Mouse (Mus musculus) liver, adult 2 months (tissue): ENCODE measurements around the gene Aurkb. TPM values are rescaled to one million over a fixed set of nuclear protein-coding genes. Genes with fewer than 3 reads are reported as not detected.

Experiments
- DNase-seq: peaks from one replicate; pipeline ENCODE4 v3.0.0-alpha.2; 2011; ENCODE audit warnings: low read depth, low spot score; ENCODE audit errors: extremely low read depth
- H3K27ac ChIP-seq: fragments of 200-500 bp; replicated peaks from 2 replicates; pipeline ENCODE4 v1.5.1; 2012; ENCODE audit warnings: low read depth, mild to moderate bottlenecking, control low read depth, inconsistent platforms, low read length; ENCODE audit not compliant: insufficient read depth
- H3K27me3 ChIP-seq: fragments of 200-500 bp; 2 replicates; pipeline ENCODE4 v1.6.1; 2012; ENCODE audit warnings: mild to moderate bottlenecking, moderate library complexity, low read length, inconsistent platforms; ENCODE audit not compliant: control insufficient read depth, insufficient read depth
- H3K36me3 ChIP-seq: fragments of 200-500 bp; 2 replicates; pipeline ENCODE4 v1.6.1; 2012; ENCODE audit warnings: low read length, inconsistent platforms; ENCODE audit not compliant: control insufficient read depth, insufficient read depth
- H3K4me1 ChIP-seq: fragments of 200-500 bp; 2 replicates; pipeline ENCODE4 v1.6.1; 2011; ENCODE audit warnings: low read length; ENCODE audit not compliant: control insufficient read depth, insufficient read depth
- H3K4me3 ChIP-seq: fragments of 200-500 bp; 2 replicates; pipeline ENCODE4 v1.5.1; 2011; ENCODE audit warnings: low read depth, mild to moderate bottlenecking, control low read depth, low read length, moderate library complexity; ENCODE audit not compliant: insufficient read depth
- H3K79me2 ChIP-seq: fragments of 200-500 bp; 2 replicates; pipeline ENCODE4 v1.6.1; 2012; ENCODE audit warnings: inconsistent platforms, mild to moderate bottlenecking, low read length, moderate library complexity; ENCODE audit not compliant: control insufficient read depth, insufficient read depth
- H3K9ac ChIP-seq: fragments of 200-500 bp; 2 replicates; pipeline ENCODE4 v1.6.1; 2012; ENCODE audit warnings: low read depth, mild to moderate bottlenecking, control low read depth, inconsistent platforms, low read length
- CTCF ChIP-seq: fragments of 200-500 bp; IDR thresholded peaks from 2 replicates; pipeline ENCODE4 v1.5.1; 2011; ENCODE audit warnings: low read depth, low read length, control low read depth
- POLR2A ChIP-seq: fragments of 200-500 bp; IDR thresholded peaks from 2 replicates; pipeline ENCODE4 v1.6.1; 2011; ENCODE audit warnings: low read length, control low read depth; ENCODE audit not compliant: insufficient read depth; ENCODE audit errors: extremely low read depth
- WGBS: fragments of 180-500 bp; shearing (Covaris S2); methylation state at CpG from one replicate; pipeline ENCODE4 v1.1.7; 2018; 5-methylcytosine and 5-hydroxymethylcytosine counted together
- polyA plus RNA-seq: library from polyadenylated mRNA; depleted of rRNA; stranded (reverse); fragments of >200 nt; gene quantifications from 2 replicates; pipeline ENCODE4 v1.2.3, GENCODE M21; 2012
- total RNA-seq: library from RNA; depleted of rRNA; stranded (reverse); fragments of >200 nt; gene quantifications from 2 replicates; pipeline ENCODE4 v1.2.3, GENCODE M21; 2014

The Aurkb gene
- total and polyA plus RNA-seq, 2 experiments = 0.37 to 0.66 TPM

DNA sequence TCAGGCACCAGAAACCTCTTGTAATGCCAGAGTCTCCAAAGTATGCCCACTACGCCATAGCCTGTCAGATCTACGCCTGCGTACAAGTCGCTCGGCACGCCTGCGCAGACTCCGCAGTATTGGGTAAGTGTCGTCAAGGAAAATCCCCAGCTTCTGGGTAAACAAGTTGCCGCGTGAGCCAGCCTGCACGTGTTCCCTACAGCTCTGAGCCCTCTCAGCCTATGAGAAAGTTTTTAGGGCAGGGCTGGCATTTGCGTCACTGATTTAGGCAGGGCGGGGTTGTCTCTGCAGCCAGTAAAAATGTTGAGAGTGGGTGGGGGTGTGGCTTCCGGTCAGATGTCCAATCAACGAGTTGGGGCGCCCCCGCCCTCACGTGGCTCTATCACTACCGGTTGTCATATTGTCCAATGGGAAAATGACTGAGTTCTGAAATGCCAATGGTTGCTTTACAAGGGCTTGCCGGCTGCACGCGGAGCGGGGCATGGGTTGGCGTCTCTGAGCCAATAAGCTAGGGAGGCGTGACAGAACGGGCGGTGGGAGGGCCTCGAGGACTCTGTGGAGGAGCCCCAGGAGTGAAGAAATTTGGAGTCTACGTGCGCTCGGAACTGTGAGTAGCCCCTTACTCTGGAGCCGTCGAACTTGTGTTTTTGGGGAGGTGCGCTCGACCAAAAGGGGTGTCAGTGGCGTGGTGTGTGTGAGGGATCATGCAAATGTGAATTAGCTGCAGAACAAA, 49.4 kb downstream of the Aurkb start, which contains the start of gene Per1:
Gene Per1, plus strand, starts transcription at position 521 of the 733 bp plus-strand sequence.
- no peak for TF ChIP-seq CTCF
- peak; percentile 93 for TF ChIP-seq POLR2A

DNA sequence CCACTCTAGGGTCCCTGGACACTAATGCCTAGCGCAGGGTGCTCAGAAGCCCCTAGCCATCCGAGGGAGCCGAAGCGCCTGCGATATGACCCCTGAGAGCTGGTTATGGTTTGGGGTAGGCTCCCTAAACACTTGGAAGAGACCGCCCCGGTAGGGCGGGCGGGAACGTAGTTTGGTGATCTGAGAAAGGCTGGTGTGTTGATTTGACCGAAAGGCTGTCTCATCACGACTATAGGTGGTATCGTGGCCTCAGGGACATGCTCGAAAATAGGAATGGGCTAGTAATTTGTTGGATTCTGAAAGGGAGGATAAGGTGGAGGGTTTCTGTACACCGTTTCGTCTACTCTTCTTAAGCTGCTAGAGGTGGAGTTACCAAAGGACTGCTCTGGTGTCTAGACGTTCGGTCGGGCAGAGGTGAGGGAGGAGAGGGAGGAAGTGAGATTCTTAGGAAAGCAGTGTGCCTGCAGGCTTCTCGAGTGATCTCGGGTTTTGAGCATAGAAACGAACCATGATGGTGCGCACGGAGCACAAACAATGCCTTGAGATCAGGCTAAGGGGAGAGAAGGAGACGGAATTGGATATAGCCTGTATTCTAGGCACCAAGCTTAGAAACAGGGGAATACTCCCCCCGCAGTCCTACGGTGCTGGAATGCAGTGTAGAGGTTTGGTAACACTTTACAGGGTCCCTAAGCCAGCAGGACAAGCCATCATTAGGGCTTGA, 50.2 kb downstream of the Aurkb start:
- H3K9ac ChIP-seq = peak overlapping the region; percentile 88
- WGBS = under 1% methylated on average over 27 of the region's 27 CpGs
- peaks cover 3% of the 10 kb centered on the region; the same call in 1 of the 2 replicates for H3K36me3 ChIP-seq
- peak overlapping the region; percentile 82 for H3K4me3 ChIP-seq
- peak; percentile 58 for DNase-seq
- peak overlapping the region; percentile 98 for H3K27ac ChIP-seq
- no peaks in the 10 kb centered on the region for H3K27me3 ChIP-seq
- TF ChIP-seq CTCF (no peak), POLR2A (no peak)
- H3K4me1 ChIP-seq = peaks cover 18% of the 10 kb centered on the region
- H3K79me2 ChIP-seq = peaks cover 7% of the 10 kb centered on the region; the same call in 1 of the 2 replicates

More for the DNA sequence above, 49.4 kb downstream of the Aurkb start, which contains the start of gene Per1:
- Histone ChIP-seq H3K79me2 (peaks cover 6% of the 10 kb centered on the region; the same call in 1 of the 2 replicates), H3K27ac (peak within 1 kb of the TSS; percentile 98), H3K4me1 (peaks cover 13% of the 10 kb centered on the region), H3K9ac (peak within 1 kb of the TSS; percentile 88), H3K27me3 (no peaks in the 10 kb centered on the region), H3K36me3 (peaks cover 2% of the 10 kb centered on the region; the same call in 1 of the 2 replicates), H3K4me3 (peak within 1 kb of the TSS; percentile 82)
- whole genome bisulfite sequencing = under 1% methylated on average over 37 of the region's 37 CpGs
- peak; percentile 99 for DNase-seq

DNA sequence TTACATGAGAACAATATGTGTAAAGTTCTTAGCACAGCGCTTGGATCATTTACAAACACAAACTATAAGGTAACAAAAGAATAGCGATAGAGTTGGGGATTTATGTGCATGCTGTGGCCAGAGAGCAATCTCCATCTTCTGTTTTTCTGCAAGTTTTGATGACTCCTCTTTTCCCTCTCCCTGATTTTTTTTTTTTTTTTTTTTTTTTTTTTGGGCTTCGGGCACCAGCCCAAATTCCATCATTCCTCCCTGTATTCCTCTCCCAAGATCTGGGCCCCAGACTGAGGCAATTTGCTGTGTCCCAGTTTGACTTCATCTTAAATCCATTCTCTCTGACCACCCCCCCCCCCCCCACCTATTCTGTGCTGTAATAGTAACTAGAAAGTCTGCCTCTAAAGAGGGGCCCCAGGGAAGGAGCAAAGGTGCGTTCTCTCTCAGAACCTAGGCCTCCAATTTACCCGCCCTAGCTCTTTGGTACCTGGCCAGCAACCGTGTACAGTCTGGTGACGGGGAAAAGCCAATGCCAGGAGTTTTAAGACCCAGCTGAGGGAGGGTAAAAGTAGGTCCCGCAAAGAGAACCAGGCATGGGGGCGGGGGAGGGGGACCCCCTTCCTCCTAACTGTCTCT, 51.0 kb downstream of the Aurkb start:
- peaks cover 18% of the 10 kb centered on the region for H3K4me1 ChIP-seq
- H3K36me3 ChIP-seq = peaks cover 11% of the 10 kb centered on the region
- TF ChIP-seq POLR2A (no peak), CTCF (no peak)
- peak overlapping the region; percentile 82 for H3K4me3 ChIP-seq
- peaks cover 13% of the 10 kb centered on the region; the same call in 1 of the 2 replicates for H3K79me2 ChIP-seq
- 2% methylated on average over 9 of the region's 9 CpGs for WGBS
- H3K9ac ChIP-seq = peak overlapping the region; percentile 51
- H3K27me3 ChIP-seq = no peaks in the 10 kb centered on the region
- H3K27ac ChIP-seq = peak overlapping the region; percentile 98
- DNase-seq = no peak

DNA sequence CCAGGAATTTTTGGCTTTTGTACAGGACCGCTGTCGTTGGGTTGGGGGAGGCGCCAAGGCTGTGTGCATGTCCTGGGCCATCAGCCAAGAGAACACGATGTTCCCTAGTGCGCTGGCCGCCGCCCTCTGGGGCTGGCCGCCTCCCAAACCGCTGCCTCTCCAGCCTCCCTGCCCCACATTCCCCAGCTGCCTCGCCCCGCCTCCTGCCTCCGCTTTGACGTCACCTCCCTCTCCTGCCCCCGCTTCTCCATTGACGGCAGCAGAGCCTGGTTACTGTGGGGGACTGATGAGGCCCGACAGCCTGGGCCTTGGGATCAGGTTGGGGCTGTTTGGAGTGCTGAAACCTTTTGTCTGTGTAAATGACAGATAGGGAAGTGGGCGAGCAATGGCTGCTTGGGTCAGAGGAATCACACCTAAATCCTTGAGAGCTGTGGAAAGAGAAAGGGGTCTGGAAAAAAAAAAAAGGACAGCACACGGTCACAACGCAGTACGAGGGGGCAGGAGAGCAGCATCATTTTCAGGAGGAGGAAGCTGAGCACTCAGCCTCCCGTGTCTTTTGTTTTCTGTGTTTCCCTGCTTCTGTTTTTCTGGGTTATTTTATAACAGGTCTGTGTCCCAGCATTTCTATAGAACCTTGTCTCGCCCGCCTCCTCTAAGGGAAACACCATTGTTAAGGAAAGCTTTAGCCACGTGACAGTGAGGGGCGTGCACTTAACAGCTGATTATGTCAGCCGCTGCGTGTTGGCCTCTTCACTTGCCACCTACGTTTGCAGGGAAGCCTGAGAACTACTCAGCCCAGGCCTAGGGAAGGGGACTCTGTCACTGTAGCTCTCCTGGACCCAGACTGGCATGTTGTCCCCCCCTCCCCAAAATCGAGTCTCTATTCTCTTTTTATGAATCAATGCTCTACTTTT, 51.8 kb downstream of the Aurkb start:
- TF ChIP-seq POLR2A = peak; percentile 54; the same call in 1 of the 2 replicates
- 0 out of 2 replicates have a peak, but pooled peaks have one; percentile 11 for TF ChIP-seq CTCF
- H3K36me3 ChIP-seq = peaks cover 18% of the 10 kb centered on the region
- peak overlapping the region; percentile 98 for H3K27ac ChIP-seq
- peaks cover 13% of the 10 kb centered on the region; the same call in 1 of the 2 replicates for H3K79me2 ChIP-seq
- H3K4me1 ChIP-seq = peaks cover 15% of the 10 kb centered on the region
- H3K9ac ChIP-seq = peak overlapping the region; percentile 67
- no peaks in the 10 kb centered on the region for H3K27me3 ChIP-seq
- H3K4me3 ChIP-seq = peak overlapping the region; percentile 39
- DNase-seq = peak; percentile 87
- WGBS = 1% methylated on average over 29 of the region's 29 CpGs

DNA sequence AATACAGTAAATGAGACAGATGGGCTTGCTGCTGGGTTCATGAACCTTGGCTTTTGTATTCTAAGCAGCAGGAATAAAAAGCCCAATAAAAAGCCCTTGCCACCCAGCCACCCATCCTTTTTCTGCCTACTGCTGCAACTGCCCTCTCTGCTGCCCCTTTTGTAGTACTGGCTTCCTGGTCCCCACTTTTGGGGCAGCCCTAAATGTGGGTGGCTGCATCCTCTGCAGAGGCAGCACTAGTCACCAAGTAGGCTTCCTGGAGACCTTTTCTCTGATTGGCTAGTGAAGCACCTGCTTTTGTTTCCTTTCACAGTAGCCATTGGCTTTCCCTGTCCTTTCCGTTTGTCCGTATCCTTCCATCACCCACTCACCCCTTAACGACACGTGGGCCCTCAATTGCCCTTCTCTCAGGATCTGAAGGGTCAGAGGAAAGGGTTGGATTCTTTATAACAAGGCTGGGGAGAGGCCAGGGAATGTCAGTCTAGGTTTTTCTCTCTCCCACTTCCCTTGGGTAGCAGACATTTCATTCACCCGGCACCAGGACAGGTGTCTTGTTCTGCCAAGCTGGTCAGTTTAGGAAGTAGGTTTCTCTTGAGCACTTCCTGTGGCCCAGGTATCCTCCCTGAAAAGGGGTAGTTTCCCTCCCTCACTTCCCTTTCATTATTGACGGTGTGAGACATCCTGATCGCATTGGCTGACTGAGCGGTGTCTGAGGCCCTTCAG, 52.8 kb downstream of the Aurkb start:
- H3K9ac ChIP-seq = peak overlapping the region; percentile 67
- peaks cover 12% of the 10 kb centered on the region for H3K4me1 ChIP-seq
- peak overlapping the region; percentile 92 for H3K27ac ChIP-seq
- WGBS = 6% methylated on average over 8 of the region's 8 CpGs
- peaks cover 27% of the 10 kb centered on the region for H3K36me3 ChIP-seq
- H3K4me3 ChIP-seq = peak overlapping the region; percentile 8; the same call in 1 of the 2 replicates
- TF ChIP-seq POLR2A (no peak), CTCF (no peak)
- peak; percentile 12 for DNase-seq
- peaks cover 13% of the 10 kb centered on the region; the same call in 1 of the 2 replicates for H3K79me2 ChIP-seq
- H3K27me3 ChIP-seq = no peaks in the 10 kb centered on the region
